Mouse (Mus musculus): ENCODE data around the gene Cdh5.

Cdh5 gene

GRCm38 (mm10) chr8:104188459-104188858 lies 87.0 kb downstream of the Cdh5 start:
- DNase-seq (ENCODE audit: low read depth, low spot score), result no peak

DNA sequence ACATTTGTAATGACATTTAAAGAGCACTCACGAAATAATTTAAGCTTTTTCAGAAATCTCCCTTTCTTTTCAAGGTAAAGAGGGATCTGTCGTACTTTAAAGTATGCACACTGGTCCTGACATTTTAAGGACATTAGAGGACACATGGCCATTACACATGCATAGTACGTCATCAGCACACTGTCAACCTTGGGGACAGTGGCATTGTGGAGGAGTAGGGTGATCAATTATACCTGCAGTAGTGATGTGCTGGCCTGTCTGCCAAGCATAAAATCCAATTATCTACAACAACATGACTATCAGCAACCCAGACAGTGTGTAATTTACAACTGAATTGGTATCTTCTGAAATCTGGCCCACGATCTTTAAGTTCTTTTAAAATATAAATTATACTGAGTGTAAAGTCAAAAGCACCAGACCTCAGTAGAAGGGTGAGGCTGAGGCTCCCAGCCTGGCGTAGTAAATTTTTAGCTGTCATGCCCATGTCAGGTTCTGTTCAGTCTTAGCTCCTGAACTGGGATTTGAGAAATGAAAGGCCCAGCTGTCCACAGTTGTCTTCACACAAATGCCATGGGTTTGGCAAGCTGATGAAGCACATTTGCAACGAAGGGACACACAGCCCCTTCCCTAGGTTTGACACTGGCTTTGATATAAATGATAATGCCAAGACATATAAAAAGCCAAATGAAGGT lies 89.5 kb downstream of the Cdh5 start:
- no peak for DNase-seq (ENCODE audit: low read depth, low spot score)

DNA sequence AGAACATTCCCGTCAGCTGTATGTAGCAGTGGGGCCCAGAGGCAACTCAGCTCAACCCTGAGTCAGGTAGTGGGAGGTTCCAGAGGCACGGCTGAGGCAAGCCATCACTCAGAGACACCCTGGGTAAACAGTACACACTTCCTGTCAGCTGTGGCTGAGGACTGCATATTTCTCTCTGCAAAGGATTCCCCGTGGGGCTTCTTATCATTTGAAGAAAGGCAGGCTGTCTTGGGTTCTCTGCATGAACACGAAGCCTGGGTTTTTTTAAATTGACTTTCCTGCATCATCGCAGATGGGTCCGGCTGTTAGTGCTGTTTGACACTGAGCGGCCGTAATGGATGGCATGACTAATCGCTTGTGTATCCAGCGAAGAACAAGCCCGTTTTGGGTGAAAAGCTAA lies 90.1 kb downstream of the Cdh5 start:
- DNase-seq (ENCODE audit: low read depth, low spot score), result no peak
